14 mouse cellular contexts compared by ENCODE assay signal in the genomic region with DNA sequence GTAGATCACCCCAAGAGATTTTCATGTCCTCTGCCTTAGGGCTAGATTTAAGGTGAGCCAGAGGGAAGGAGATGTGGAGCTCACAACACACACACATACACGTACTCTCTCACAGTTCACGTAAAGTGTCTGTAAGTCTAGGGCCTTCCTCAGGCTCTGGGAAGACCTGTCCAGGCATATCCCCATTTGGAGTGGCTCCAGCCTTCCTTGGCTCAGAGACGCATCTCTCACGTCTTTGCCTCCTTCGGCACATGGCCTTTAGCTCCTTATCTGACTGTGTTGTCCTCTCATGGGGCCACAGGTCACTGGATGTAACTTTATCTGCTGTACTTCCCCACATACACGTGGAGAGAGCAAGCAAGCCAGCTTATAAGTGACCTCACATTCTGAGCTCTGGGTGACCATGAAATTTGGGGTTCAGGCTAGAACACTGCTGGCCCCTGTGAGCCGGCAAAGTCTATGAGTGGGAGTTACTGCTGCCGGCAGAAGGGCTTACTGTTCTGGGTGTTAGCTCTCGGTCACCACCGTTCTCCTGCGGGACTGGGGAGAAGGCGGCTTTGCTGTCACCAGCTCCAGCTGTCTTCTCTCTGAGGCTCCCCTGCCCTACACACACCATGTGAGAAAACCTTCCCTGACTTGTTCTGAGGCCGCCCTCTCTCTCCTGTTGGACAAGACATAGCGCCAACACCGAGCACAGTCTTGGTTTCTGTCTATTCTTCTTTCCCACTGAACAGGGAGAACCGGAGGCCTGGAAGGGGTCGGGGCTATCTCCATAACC.
A peak's percentile ranks its signal among the peaks of the same experiment; 100 is the strongest.
DNase-seq lines count a peak whose midpoint lies in the region; ATAC-seq and TF ChIP-seq lines count a peak whose summit lies in the region.
"Had no signal": no experiment of that assay in that cellular context is flagged by ENCODE, and none has a peak within 500 bp of the region (broad histone marks: within the 10 kb centered on the region; RNA-seq: fewer than 3 reads in every experiment).

No protein-coding gene starts in this region.

- intact Hi-C loops in gastrocnemius, adult 2 months (cut with DNase I): no loop called here
- intact Hi-C loops in gastrocnemius, postnatal 14 days (cut with DNase I; ENCODE audit: low total_unique reads): no loop called here

- H3K27me3 ChIP-seq in kidney, embryonic 15.5 days: 0 out of 2 replicates have a peak, but pooled peaks cover 8% of the 10 kb centered on the region
- no peaks in the 10 kb centered on the region for H3K27me3 ChIP-seq in intestine, postnatal 0 days (replicated peaks; ENCODE audit: control insufficient read depth, insufficient read depth, low read length)
- H3K27me3 ChIP-seq in midbrain, embryonic 14.5 days (ENCODE audit: control insufficient read depth, insufficient read depth, low read length): no peaks in the 10 kb centered on the region
- H3K27me3 ChIP-seq: neural tube, embryonic 12.5 days had no signal

- no peak overlapping the region for H3K4me3 ChIP-seq in gastrocnemius, adult 2 months
- H3K4me3 ChIP-seq in kidney, embryonic 15.5 days (replicated peaks): no peak overlapping the region
- no peak overlapping the region for H3K4me3 ChIP-seq in cortical plate, adult 2 months (ENCODE audit: insufficient read depth, low read length)
- H3K4me3 ChIP-seq in intestine, postnatal 0 days (ENCODE audit: low read depth, low read length): no peak overlapping the region
- no peak overlapping the region for H3K4me3 ChIP-seq in midbrain, embryonic 14.5 days (replicated peaks; ENCODE audit: low read depth, low read length)
- H3K4me3 ChIP-seq: liver, embryonic 13.5 days; neural tube, embryonic 12.5 days had no signal

- no peak for DNase-seq in gastrocnemius, adult 2 months
- DNase-seq in gastrocnemius, postnatal 14 days: no peak
- DNase-seq in kidney, postnatal 10 days: no peak
- no peak for DNase-seq in midbrain, embryonic 14.5 days
- DNase-seq: adrenal gland, adult 2 months; cerebellum, adult 11 months; cerebellum, postnatal 36 days; liver, embryonic 13.5 days; lung, postnatal 14 days had no signal

- no peak overlapping the region for H3K4me2 ChIP-seq in kidney, embryonic 15.5 days
- no peak overlapping the region for H3K4me2 ChIP-seq in intestine, postnatal 0 days (replicated peaks; ENCODE audit: low read depth)
- no peak overlapping the region for H3K4me2 ChIP-seq in midbrain, embryonic 14.5 days (ENCODE audit: low read length)
- H3K4me2 ChIP-seq: liver, embryonic 13.5 days; neural tube, embryonic 12.5 days had no signal

- H3K4me1 ChIP-seq in kidney, embryonic 15.5 days: peaks cover 43% of the 10 kb centered on the region
- no peaks in the 10 kb centered on the region for H3K4me1 ChIP-seq in cortical plate, adult 2 months (ENCODE audit: control insufficient read depth, insufficient read depth, low read length)
- peaks cover 11% of the 10 kb centered on the region for H3K4me1 ChIP-seq in intestine, postnatal 0 days (replicated peaks; ENCODE audit: control insufficient read depth, insufficient read depth, low read length)
- H3K4me1 ChIP-seq in midbrain, embryonic 14.5 days (ENCODE audit: control insufficient read depth, insufficient read depth, low read length): no peaks in the 10 kb centered on the region
- H3K4me1 ChIP-seq: liver, embryonic 13.5 days had no signal

- no peak overlapping the region for H3K9ac ChIP-seq in kidney, embryonic 15.5 days
- 0 out of 2 replicates have a peak overlapping the region, but pooled peaks have one; percentile 3 for H3K9ac ChIP-seq in intestine, postnatal 0 days (ENCODE audit: low read depth, low read length)
- H3K9ac ChIP-seq in midbrain, embryonic 14.5 days (replicated peaks; ENCODE audit: low read length): no peak overlapping the region
- H3K9ac ChIP-seq: liver, embryonic 13.5 days; neural tube, embryonic 12.5 days had no signal

- 41% methylated on average over 17 of the region's 17 CpGs for WGBS in kidney, embryonic 15.5 days
- WGBS in intestine, postnatal 0 days: 59% methylated on average over 17 of the region's 17 CpGs
- 87% methylated on average over 17 of the region's 17 CpGs for WGBS in midbrain, embryonic 14.5 days

- no peak for TF ChIP-seq CTCF in gastrocnemius, adult 2 months (IDR thresholded peaks at IDR 0.05)
- no peak for TF ChIP-seq CTCF in cortical plate, adult 2 months (IDR thresholded peaks at IDR 0.05; ENCODE audit: extremely low read depth, insufficient read depth, low read length)
- no peak for TF ChIP-seq CTCF in intestine, postnatal 0 days (IDR thresholded peaks at IDR 0.05; ENCODE audit: low read depth)

- H3K36me3 ChIP-seq in kidney, embryonic 15.5 days: no peaks in the 10 kb centered on the region
- no peaks in the 10 kb centered on the region for H3K36me3 ChIP-seq in intestine, postnatal 0 days (ENCODE audit: control insufficient read depth, insufficient read depth)
- H3K36me3 ChIP-seq in midbrain, embryonic 14.5 days (ENCODE audit: control insufficient read depth, insufficient read depth, low read length): no peaks in the 10 kb centered on the region
- H3K36me3 ChIP-seq: liver, embryonic 13.5 days; neural tube, embryonic 12.5 days had no signal

- H3K9me3 ChIP-seq in kidney, embryonic 15.5 days (replicated peaks): no peaks in the 10 kb centered on the region
- H3K9me3 ChIP-seq in intestine, postnatal 0 days (ENCODE audit: control insufficient read depth): no peaks in the 10 kb centered on the region
- H3K9me3 ChIP-seq in midbrain, embryonic 14.5 days (ENCODE audit: control insufficient read depth, low read length): no peaks in the 10 kb centered on the region
- H3K9me3 ChIP-seq: liver, embryonic 13.5 days; neural tube, embryonic 12.5 days had no signal

- peak overlapping the region; percentile 38; the same call in 1 of the 2 replicates for H3K27ac ChIP-seq in gastrocnemius, adult 2 months
- peak overlapping the region; percentile 52; the same call in 1 of the 2 replicates for H3K27ac ChIP-seq in kidney, embryonic 15.5 days
- peak overlapping the region; percentile 12 for H3K27ac ChIP-seq in cortical plate, adult 2 months (ENCODE audit: insufficient read depth, low read length)
- no peak overlapping the region; the same call in 1 of the 2 replicates for H3K27ac ChIP-seq in intestine, postnatal 0 days (ENCODE audit: low read depth, low read length)
- no peak overlapping the region for H3K27ac ChIP-seq in midbrain, embryonic 14.5 days (replicated peaks; ENCODE audit: low read depth, low read length)
- H3K27ac ChIP-seq: liver, embryonic 13.5 days; neural tube, embryonic 12.5 days had no signal

- no peak for TF ChIP-seq POLR2A in cortical plate, adult 2 months (IDR thresholded peaks at IDR 0.05; ENCODE audit: extremely low read depth, insufficient read depth, low read length)

- ATAC-seq in kidney, embryonic 15.5 days (replicated peaks; ENCODE audit: low FRiP score): no peak; the same call in 1 of the 2 replicates
- no peak for ATAC-seq in intestine, postnatal 0 days
- no peak for ATAC-seq in midbrain, embryonic 14.5 days (ENCODE audit: low FRiP score, low TSS enrichment)
- ATAC-seq: inflammation-experienced regulatory T-cells, adult 6 months had no signal

Comparison
In these comparisons a context has a peak if more than half of its experiments do, and no peak if none do; other contexts are left out.
1. H3K27ac ChIP-seq: peak in gastrocnemius, adult 2 months (single experiment), kidney, embryonic 15.5 days (single experiment) and cortical plate, adult 2 months (single experiment); none in intestine, postnatal 0 days (single experiment) and midbrain, embryonic 14.5 days (single experiment).